Mouse (Mus musculus) bone marrow macrophage, adult 2 months (primary cell): ENCODE data around the gene Atg7. TPM values are rescaled to one million over a fixed set of nuclear protein-coding genes. Genes with fewer than 3 reads are reported as not detected.
A peak's percentile ranks its signal among the peaks of the same experiment; 100 is the strongest.

Experiments used
- H3K27ac ChIP-seq: 2 replicates; pipeline ENCODE4 v1.5.1; 2012; ENCODE audit warnings: low read depth, low read length; ENCODE audit not compliant: insufficient read depth
- H3K4me1 ChIP-seq: 2 replicates; pipeline ENCODE4 v1.6.1; 2012; ENCODE audit warnings: low read length; ENCODE audit not compliant: control insufficient read depth, insufficient read depth
- H3K4me3 ChIP-seq: 2 replicates; pipeline ENCODE4 v1.5.1; 2012; ENCODE audit warnings: mild to moderate bottlenecking, low read length, moderate library complexity; ENCODE audit not compliant: insufficient read depth
- CTCF ChIP-seq: IDR thresholded peaks from 2 replicates; pipeline ENCODE4 v1.5.1; 2012; ENCODE audit warnings: low read depth, mild to moderate bottlenecking, low read length, moderate library complexity
- POLR2A ChIP-seq: IDR thresholded peaks from 2 replicates; pipeline ENCODE4 v1.6.1; 2012; ENCODE audit warnings: mild to moderate bottlenecking, low read depth, low read length, borderline replicate concordance
- polyA plus RNA-seq: library from polyadenylated mRNA; stranded (reverse); fragments of >200 nt; gene quantifications from 2 replicates; pipeline ENCODE4 v1.2.4, GENCODE M21; 2012; ENCODE audit not compliant: missing spikeins, insufficient read depth, insufficient read length

Atg7 gene
- polyA plus RNA-seq, 1 experiment: 53.2 TPM

DNA sequence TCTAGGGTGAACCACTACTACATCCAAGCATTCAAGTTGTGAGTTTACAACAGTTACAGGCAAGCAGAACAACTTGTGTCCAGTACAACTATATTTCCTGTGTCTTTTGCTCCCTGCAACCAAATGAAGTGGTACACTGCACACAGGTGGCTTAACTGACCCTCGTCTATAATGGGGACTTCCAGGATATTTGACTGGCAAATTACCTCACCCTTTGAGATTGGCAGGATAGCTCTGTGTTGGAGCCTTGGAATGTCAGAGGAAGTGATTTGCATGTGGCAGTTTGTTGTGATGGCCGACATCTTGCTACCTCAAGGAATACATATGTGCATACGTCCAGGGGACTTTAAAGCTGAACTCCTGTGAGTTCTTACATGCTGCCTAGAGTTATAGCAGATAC lies 164.6 kb downstream of the Atg7 start:
- Histone ChIP-seq H3K4me1 (no peaks in the 10 kb centered on the region), H3K27ac (no peak overlapping the region), H3K4me3 (no peak overlapping the region)
- TF ChIP-seq POLR2A (no peak), CTCF (no peak)

DNA sequence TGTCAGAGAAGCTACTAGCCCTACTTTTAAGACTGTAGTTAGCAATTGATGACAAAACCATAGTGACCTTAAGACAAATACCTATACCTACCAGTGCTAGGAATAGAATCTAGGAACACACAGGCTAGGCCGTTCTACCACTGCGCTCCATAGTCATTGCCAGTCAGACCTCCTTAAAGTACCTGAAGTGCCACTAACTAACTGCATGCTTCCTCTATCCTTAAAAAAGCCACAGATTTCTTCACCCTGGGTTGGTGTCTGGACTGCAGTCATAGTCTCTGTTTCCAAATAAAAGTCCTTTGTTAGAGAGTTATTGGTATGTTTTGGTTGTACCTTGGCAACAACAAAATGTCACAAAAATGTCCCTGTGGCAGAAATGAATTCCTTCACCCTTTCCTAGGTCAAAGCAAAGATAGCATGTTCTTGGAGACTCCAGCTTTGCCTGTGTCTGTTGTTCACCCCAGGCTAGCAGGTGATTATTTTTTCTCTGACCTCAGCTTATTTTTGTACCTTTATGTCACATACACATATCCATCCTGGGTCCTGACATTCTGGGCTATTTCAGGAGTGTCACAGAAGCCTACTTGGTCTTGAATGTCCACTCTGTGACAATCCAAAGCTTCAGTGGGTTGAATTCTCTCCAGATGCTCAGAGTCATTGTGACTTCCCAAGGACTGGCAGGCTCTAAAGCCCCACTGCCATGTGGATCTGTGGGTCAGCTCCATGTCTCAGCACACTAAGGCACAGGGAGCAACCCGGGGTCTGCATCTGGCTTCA lies 165.9 kb downstream of the Atg7 start:
- Histone ChIP-seq H3K4me3 (no peak overlapping the region), H3K4me1 (no peaks in the 10 kb centered on the region), H3K27ac (no peak overlapping the region)
- TF ChIP-seq CTCF (no peak), POLR2A (no peak)

- no peak for TF ChIP-seq CTCF
- no peak for TF ChIP-seq POLR2A
- H3K4me3 ChIP-seq: no peak overlapping the region
- H3K27ac ChIP-seq: no peak overlapping the region
- no peaks in the 10 kb centered on the region for H3K4me1 ChIP-seq
These were observed 166.5 kb downstream of the Atg7 start for GRCm38 (mm10) chr6:114809431-114809811.

GRCm38 (mm10) chr6:114812322-114812721 lies 169.4 kb downstream of the Atg7 start:
- Histone ChIP-seq H3K27ac (no peak overlapping the region), H3K4me1 (no peaks in the 10 kb centered on the region), H3K4me3 (no peak overlapping the region)
- TF ChIP-seq CTCF (no peak), POLR2A (no peak)

- no peak overlapping the region for H3K27ac ChIP-seq
- TF ChIP-seq CTCF (no peak), POLR2A (no peak)
- no peak overlapping the region for H3K4me3 ChIP-seq
- no peaks in the 10 kb centered on the region for H3K4me1 ChIP-seq
These were observed 169.9 kb downstream of the Atg7 start for GRCm38 (mm10) chr6:114812779-114813178.

DNA sequence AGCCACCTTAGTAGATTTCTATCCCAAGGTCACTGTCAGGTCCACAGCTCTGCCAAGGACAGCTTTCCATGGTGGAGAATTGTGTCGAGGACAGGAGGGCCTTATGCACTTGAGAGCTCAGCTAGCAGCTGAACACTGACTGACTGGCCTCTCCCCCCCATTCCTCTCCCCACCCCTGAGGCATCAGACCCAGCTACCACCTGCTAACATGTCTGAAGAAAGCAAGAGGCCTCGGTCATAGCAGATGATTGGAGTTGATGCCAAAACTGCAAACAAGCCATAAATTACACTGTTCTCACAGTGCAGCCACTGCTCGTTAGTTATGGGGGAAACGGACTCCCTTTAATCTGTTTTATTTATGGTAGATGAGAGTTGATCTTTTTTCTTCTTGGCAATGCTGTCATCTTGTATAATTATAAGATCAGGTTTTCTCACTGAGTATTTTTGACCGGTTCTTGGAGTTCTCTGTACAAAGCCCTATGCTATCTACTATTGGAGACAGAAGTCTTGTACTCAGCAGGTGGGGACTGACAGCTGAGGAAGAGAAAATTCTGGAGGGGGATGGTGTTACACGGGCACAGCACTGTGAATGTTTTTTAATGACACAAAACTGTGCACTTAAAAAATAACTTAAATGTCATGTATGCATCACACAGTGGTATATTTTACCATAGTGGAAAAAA lies 171.4 kb downstream of the Atg7 start:
- H3K4me1 ChIP-seq: peaks cover 3% of the 10 kb centered on the region; the same call in 1 of the 2 replicates
- no peak overlapping the region for H3K27ac ChIP-seq
- no peak overlapping the region for H3K4me3 ChIP-seq
- TF ChIP-seq CTCF (no peak), POLR2A (no peak)

GRCm38 (mm10) chr6:114814882-114815650 lies 172.2 kb downstream of the Atg7 start:
- Histone ChIP-seq H3K27ac (no peak overlapping the region), H3K4me3 (no peak overlapping the region), H3K4me1 (peaks cover 3% of the 10 kb centered on the region; the same call in 1 of the 2 replicates)
- TF ChIP-seq POLR2A (no peak), CTCF (peak; percentile 37)

DNA sequence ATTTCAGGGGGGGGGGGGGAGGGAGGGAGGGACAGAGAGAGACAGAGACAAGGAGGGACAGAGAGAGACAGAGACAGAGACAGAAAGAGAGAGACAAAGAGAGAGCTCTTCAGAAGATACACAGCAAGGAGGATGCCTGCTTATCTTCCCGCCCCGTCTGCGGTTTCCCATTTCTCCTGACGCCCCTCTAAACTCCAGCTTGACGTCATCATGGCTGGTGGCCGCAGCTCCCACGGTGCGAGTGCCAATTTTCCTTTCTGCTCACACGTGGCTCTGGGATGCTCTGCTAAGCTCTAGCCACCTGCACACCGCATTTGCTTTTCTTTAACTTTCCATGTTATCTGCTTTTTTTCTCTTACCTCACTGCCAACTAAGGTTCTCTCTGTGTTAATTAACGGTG lies 175.1 kb downstream of the Atg7 start:
- peaks cover 3% of the 10 kb centered on the region; the same call in 1 of the 2 replicates for H3K4me1 ChIP-seq
- H3K4me3 ChIP-seq: no peak overlapping the region
- TF ChIP-seq POLR2A: no peak
- TF ChIP-seq CTCF: no peak
- H3K27ac ChIP-seq: no peak overlapping the region

GRCm38 (mm10) chr6:114818471-114818870 lies 175.6 kb downstream of the Atg7 start:
- Histone ChIP-seq H3K4me3 (no peak overlapping the region), H3K27ac (no peak overlapping the region), H3K4me1 (peaks cover 3% of the 10 kb centered on the region; the same call in 1 of the 2 replicates)
- TF ChIP-seq CTCF (no peak), POLR2A (no peak)
